Mouse (Mus musculus): ENCODE measurements around the gene Nktr.

- peak; percentile 84 for TF ChIP-seq CTCF (IDR thresholded peaks at IDR 0.05; ENCODE audit: low read depth)
- no peak for TF ChIP-seq EP300 (IDR thresholded peaks at IDR 0.05; ENCODE audit: low read depth)
Measured at GRCm38 (mm10) chr9:121669348-121669791, 49.6 kb upstream of the Nktr start.

Data from heart, postnatal 0 days (tissue).